Mouse (Mus musculus) kidney, postnatal 0 days (tissue): ENCODE data around the gene Golga2. TPM values are rescaled to one million over a fixed set of nuclear protein-coding genes. Genes with fewer than 3 reads are reported as not detected.
A peak's percentile ranks its signal among the peaks of the same experiment; 100 is the strongest.

Experiments used
- ATAC-seq: fragments of 200-750 bp; cut with Nextera tagmentation; replicated peaks from 2 replicates; pipeline ENCODE4 v1.8.0; 2017; ENCODE audit warnings: low read depth, moderate number of reproducible peaks, moderate TSS enrichment, moderate library complexity; ENCODE audit not compliant: low FRiP score
- DNase-seq: peaks from one replicate; pipeline ENCODE4 v3.0.0-alpha.2; 2016; ENCODE audit warnings: low spot score
- H3K27ac ChIP-seq: fragments of 300-500 bp; sonication (generic); 2 replicates; pipeline ENCODE4 v1.5.1; 2014; ENCODE audit warnings: mild to moderate bottlenecking
- H3K27me3 ChIP-seq: fragments of 300-500 bp; sonication (generic); 2 replicates; pipeline ENCODE4 v1.6.1; 2014; ENCODE audit warnings: low read length, mixed read lengths; ENCODE audit not compliant: insufficient read depth
- H3K36me3 ChIP-seq: fragments of 300-500 bp; sonication (generic); 2 replicates; pipeline ENCODE4 v1.6.1; 2014; ENCODE audit warnings: low read length, mixed read lengths; ENCODE audit not compliant: insufficient read depth
- H3K4me1 ChIP-seq: fragments of 300-500 bp; sonication (generic); replicated peaks from 2 replicates; pipeline ENCODE4 v1.6.1; 2014; ENCODE audit warnings: antibody characterized with exemption, low read length, mixed read lengths; ENCODE audit not compliant: insufficient read depth
- H3K4me2 ChIP-seq: fragments of 300-500 bp; sonication (generic); 2 replicates; pipeline ENCODE4 v1.6.1; 2014; ENCODE audit warnings: mild to moderate bottlenecking, low read length, moderate library complexity, mixed read lengths
- H3K4me3 ChIP-seq: fragments of 300-500 bp; sonication (generic); replicated peaks from 2 replicates; pipeline ENCODE4 v1.5.1; 2014; ENCODE audit warnings: low read depth, low read length
- H3K9ac ChIP-seq: fragments of 300-500 bp; sonication (generic); 2 replicates; pipeline ENCODE4 v1.6.1; 2014; ENCODE audit warnings: low read depth, low read length
- H3K9me3 ChIP-seq: fragments of 300-500 bp; sonication (generic); replicated peaks from 2 replicates; pipeline ENCODE4 v1.6.1; 2016; ENCODE audit warnings: low read length, inconsistent platforms, mixed read lengths
- CTCF ChIP-seq: IDR thresholded peaks from 2 replicates; pipeline ENCODE4 v1.5.1; 2016; ENCODE audit warnings: antibody characterized with exemption, low read depth, mild to moderate bottlenecking, moderate library complexity
- WGBS: fragments of 180-500 bp; shearing (Covaris S2); extraction: QIAGEN DNeasy Blood & Tissue Kit; methylation state at CpG from one replicate; pipeline ENCODE4 v1.1.7; 2014; 5-methylcytosine and 5-hydroxymethylcytosine counted together
- polyA plus RNA-seq: library from polyadenylated mRNA; unstranded; fragments of >200 nt; fragmentation: Nextera tagmentation; extraction: Ambion mirVana; gene quantifications from 2 replicates; pipeline ENCODE4 v1.2.1, GENCODE M21; 2015

Golga2 gene
- polyA plus RNA-seq, 1 experiment from 2014 or later = 17.2 TPM

DNA sequence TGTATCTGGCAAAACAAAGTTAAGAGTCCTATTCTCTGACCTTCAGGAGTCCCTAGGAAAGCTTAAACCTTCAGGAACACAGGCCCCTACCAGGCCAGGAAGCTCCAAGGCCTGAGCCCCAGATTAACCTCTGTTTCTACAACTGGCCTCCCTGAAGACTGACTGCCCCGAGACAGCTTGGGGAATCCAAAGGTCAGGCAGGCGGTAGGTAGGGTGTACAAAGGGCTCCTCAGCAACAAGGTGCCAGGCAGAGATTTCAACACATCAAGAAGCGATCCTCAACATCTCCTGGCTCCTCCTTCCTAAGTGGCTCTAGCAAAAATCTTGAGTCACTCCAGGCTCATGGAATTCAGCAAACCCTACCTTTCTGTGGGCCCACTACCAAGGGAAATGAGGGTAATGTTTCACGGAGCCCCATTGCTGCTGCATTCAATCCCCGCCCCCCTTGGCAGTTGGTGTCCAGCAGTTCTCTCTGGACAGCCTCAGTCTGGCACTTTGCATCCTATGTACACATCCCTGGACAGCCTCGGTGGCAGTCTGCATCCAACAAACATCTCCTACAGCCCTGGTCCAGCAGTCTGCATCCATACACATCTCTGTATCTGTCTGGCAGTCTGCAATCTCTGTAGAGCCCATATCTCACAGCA, 28.2 kb upstream of the Golga2 start:
- Histone ChIP-seq H3K4me1 (peaks cover 3% of the 10 kb centered on the region; the same call in 1 of the 2 replicates), H3K9me3 (no peaks in the 10 kb centered on the region), H3K4me2 (peak overlapping the region; percentile 62), H3K36me3 (peaks cover 23% of the 10 kb centered on the region), H3K9ac (peak overlapping the region; percentile 68), H3K27me3 (no peaks in the 10 kb centered on the region), H3K4me3 (peak overlapping the region; percentile 63), H3K27ac (peak overlapping the region; percentile 68; the same call in 1 of the 2 replicates)
- no peak for TF ChIP-seq CTCF
- ATAC-seq (peak; percentile 29; the same call in 1 of the 2 replicates), DNase-seq (peak; percentile 10)
- WGBS = 46% methylated on average over 6 of the region's 6 CpGs

DNA sequence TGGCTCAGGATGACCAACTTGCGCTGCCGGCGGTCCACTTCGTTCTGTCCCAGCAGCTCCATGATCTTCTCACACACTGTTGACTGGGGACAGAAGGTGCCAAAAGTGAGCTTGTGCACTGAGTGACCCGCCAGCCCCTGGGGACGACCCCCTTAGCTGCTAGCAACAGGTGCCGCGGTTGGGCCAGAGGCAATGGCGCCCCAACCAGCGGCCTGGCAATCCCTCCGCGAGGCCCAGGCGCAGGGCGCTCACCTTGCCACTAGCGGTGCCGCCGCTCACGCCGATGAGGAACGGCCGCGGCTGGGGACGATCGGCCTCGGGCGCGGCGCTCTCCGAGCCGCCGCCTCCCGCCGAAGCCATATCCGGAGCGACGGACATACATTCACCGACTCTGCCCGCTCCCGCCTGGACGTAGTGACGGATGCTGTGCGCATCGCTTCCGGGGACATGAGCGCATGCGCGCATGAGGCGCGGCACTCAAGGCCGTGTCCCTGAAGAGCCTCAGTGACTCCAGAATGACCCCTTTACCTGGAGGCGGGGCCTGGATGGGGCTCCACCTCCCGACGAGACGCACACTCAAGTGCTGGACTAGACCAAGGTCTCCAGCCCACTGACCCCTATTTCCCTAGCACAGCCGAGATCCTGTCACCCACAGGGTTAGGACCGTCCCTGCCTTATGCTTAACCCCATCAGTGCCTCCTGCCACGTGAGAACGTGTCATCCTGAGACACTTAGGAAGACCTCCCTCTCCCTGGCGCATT, 27.3 kb upstream of the Golga2 start, which contains the start of gene Uck1:
Gene Uck1 (minus strand): TSS at position 503 of the 761 bp plus-strand sequence.
- Histone ChIP-seq H3K27ac (peak within 1 kb of the TSS; percentile 68), H3K9me3 (no peaks in the 10 kb centered on the region), H3K4me1 (peaks cover 3% of the 10 kb centered on the region; the same call in 1 of the 2 replicates), H3K9ac (peak within 1 kb of the TSS; percentile 68), H3K27me3 (no peaks in the 10 kb centered on the region), H3K36me3 (peaks cover 15% of the 10 kb centered on the region), H3K4me2 (peak within 1 kb of the TSS; percentile 62), H3K4me3 (peak within 1 kb of the TSS; percentile 63)
- ATAC-seq (peak; percentile 89), DNase-seq (peak; percentile 92)
- TF ChIP-seq CTCF = no peak
- WGBS = under 1% methylated on average over 59 of the region's 59 CpGs

DNA sequence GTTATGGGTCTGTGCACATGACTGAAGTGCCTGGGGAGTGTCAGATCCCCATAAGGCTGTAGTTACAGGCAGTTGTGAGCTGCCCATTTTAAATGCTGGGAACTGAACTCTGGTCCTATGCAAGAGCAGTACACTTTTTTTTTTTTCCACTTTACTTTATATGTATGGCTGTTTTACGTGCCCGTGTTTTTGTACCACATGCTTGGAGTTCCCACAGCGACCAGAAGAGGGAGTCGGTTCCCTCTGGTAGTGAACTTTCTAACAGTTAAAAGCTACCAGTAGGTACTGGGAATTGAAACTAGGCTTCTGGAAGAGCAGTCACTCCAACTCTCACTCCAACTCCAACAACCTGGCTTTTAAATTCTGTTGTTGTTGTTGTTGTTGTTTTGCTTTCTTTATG, 26.5 kb upstream of the Golga2 start:
- H3K4me2 ChIP-seq = no peak overlapping the region
- no peak overlapping the region for H3K9ac ChIP-seq
- peak; percentile 58 for TF ChIP-seq CTCF
- no peak overlapping the region for H3K27ac ChIP-seq
- H3K4me3 ChIP-seq = no peak overlapping the region
- H3K4me1 ChIP-seq = peaks cover 3% of the 10 kb centered on the region; the same call in 1 of the 2 replicates
- H3K9me3 ChIP-seq = no peaks in the 10 kb centered on the region
- 43% methylated on average over 4 of the region's 4 CpGs for WGBS
- DNase-seq (peak; percentile 29), ATAC-seq (no peak)
- no peaks in the 10 kb centered on the region for H3K27me3 ChIP-seq
- peaks cover 15% of the 10 kb centered on the region for H3K36me3 ChIP-seq

DNA sequence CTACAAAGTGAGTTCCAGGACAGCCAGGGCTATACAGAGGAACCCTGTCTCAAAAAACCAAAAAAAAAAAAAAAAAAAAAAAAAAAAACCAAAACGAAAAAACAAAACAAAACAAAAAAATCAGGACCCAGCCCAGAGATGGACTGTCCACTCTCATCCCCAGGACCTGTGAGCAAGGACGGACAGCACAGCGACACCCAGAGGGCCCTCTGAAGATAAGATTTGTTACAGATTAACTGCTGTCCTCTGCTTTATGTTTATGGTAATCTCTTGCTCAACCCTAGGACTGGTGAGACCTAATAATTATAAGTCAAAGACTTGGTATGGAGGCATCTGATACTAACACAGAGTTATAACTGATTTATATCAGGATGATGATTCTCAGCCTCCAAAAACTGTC, 11.4 kb upstream of the Golga2 start:
- Histone ChIP-seq H3K27me3 (no peaks in the 10 kb centered on the region), H3K9ac (no peak overlapping the region), H3K4me1 (no peaks in the 10 kb centered on the region), H3K27ac (no peak overlapping the region), H3K9me3 (no peaks in the 10 kb centered on the region), H3K36me3 (peaks cover 23% of the 10 kb centered on the region), H3K4me2 (no peak overlapping the region), H3K4me3 (no peak overlapping the region)
- ATAC-seq = no peak
- DNase-seq = no peak
- 69% methylated on average over 3 of the region's 3 CpGs for WGBS
- TF ChIP-seq CTCF = no peak

DNA sequence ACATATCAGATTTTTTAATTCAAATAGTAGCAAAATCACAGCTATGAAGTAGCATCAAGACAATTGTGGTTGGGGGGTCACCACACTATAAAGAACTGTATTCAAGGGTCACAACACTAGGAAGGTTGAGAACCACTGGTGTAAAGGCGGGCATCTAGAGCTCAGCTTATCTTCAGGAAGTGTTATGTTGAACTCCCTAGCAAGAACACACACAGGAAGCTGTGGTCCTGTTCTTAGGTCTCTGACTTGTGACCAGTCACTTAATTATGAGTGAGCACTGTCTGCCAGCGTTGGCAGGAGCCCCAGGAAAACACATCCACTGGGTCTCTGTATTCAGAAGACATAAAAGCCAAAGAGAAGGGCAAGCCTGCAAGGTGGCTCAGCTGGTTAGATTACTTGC, 4.9 kb upstream of the Golga2 start:
- Histone ChIP-seq H3K27me3 (no peaks in the 10 kb centered on the region), H3K4me1 (peaks cover 8% of the 10 kb centered on the region; the same call in 1 of the 2 replicates), H3K4me3 (no peak overlapping the region), H3K36me3 (peaks cover 35% of the 10 kb centered on the region), H3K27ac (no peak overlapping the region), H3K9me3 (no peaks in the 10 kb centered on the region), H3K9ac (no peak overlapping the region), H3K4me2 (no peak overlapping the region)
- TF ChIP-seq CTCF = no peak
- WGBS = 88% methylated on average over 2 of the region's 2 CpGs
- no peak for DNase-seq
- ATAC-seq = no peak

DNA sequence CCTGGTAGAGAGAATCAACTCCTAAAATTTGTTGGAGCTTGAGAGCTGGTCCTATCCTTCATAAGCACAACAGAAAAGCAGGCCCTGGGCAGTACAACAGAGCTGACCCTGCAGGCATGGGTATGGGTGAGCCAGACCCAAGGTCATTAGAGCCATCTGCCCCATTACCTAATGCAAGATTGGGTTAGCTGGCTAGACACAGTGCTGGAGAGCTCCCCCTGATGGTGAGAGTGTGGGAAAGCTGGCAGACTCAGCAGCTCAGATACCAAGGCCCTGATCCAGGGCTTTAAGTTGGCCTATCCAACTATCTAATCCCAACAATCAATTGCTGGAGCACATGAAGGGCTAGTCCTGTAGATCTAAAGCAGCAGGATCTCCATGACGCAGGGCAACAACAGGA, 4.5 kb upstream of the Golga2 start:
- Histone ChIP-seq H3K9ac (no peak overlapping the region), H3K27me3 (no peaks in the 10 kb centered on the region), H3K9me3 (no peaks in the 10 kb centered on the region), H3K4me2 (no peak overlapping the region), H3K4me3 (no peak overlapping the region), H3K36me3 (peaks cover 35% of the 10 kb centered on the region), H3K4me1 (peaks cover 8% of the 10 kb centered on the region; the same call in 1 of the 2 replicates), H3K27ac (no peak overlapping the region)
- DNase-seq (peak; percentile 56), ATAC-seq (peak; percentile 50; the same call in 1 of the 2 replicates)
- TF ChIP-seq CTCF = peak; percentile 74
- WGBS = 88% methylated on average over 1 of the region's 1 CpGs
